Mouse (Mus musculus): ENCODE measurements around the gene Asb1. TPM values are rescaled to one million over a fixed set of nuclear protein-coding genes. Genes with fewer than 3 reads are reported as not detected.

Gene Asb1
- polyA plus RNA-seq, 1 experiment from 2014 or later = 5.8 TPM

- no peaks in the 10 kb centered on the region for H3K27me3 ChIP-seq (ENCODE audit: control insufficient read depth, insufficient read depth, low read depth, low read length)
- 66% methylated on average over 17 of the region's 17 CpGs for WGBS
These were observed 44.9 kb downstream of the Asb1 start for GRCm38 (mm10) chr1:91584969-91585835.

DNA sequence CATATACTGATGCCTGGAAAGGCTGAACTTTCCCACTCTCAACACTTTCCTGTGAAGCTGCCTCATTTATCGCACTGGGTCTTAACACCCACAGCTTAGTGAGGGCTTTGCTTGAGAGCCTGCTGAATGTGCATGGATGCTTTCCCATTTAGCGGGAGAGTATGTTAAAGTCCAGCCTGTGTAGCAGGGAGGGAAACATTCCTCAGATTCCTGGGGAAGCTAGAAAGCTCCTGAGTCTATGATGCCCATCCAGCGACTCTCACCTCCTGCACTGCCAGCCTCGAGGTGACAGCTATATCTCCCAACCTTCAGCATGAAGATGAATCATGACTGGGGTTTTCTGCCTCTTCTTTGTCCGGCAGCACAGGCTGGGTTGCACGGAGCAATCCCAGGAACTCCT lies 49.4 kb downstream of the Asb1 start:
- ATAC-seq (ENCODE audit: low read depth) = no peak
- H3K4me1 ChIP-seq (replicated peaks; ENCODE audit: control insufficient read depth, insufficient read depth, low read length) = no peaks in the 10 kb centered on the region
- 40% methylated on average over 6 of the region's 6 CpGs for WGBS

More at GRCm38 (mm10) chr1:91584969-91585835, 44.9 kb downstream of the Asb1 start:
- Histone ChIP-seq H3K27ac (ENCODE audit: low read length) (no peak overlapping the region), H3K4me1 (replicated peaks; ENCODE audit: control insufficient read depth, insufficient read depth, low read length) (no peaks in the 10 kb centered on the region), H3K9ac (ENCODE audit: low read length) (no peak overlapping the region), H3K36me3 (ENCODE audit: control insufficient read depth, insufficient read depth, low read length) (no peaks in the 10 kb centered on the region), H3K9me3 (ENCODE audit: control insufficient read depth, low read length) (no peaks in the 10 kb centered on the region), H3K4me2 (ENCODE audit: low read depth, low read length) (no peak overlapping the region), H3K4me3 (ENCODE audit: low read length) (no peak overlapping the region)
- no peak for ATAC-seq (ENCODE audit: low read depth)

GRCm38 (mm10) chr1:91595521-91596020 lies 55.2 kb downstream of the Asb1 start:
- 88% methylated on average over 9 of the region's 9 CpGs for WGBS
- no peak for ATAC-seq (ENCODE audit: low read depth)
- no peaks in the 10 kb centered on the region for H3K9me3 ChIP-seq (ENCODE audit: control insufficient read depth, low read length)
- H3K36me3 ChIP-seq (ENCODE audit: control insufficient read depth, insufficient read depth, low read length) = no peaks in the 10 kb centered on the region
- H3K4me1 ChIP-seq (replicated peaks; ENCODE audit: control insufficient read depth, insufficient read depth, low read length) = no peaks in the 10 kb centered on the region
- no peak overlapping the region for H3K27ac ChIP-seq (ENCODE audit: low read length)
- H3K4me3 ChIP-seq (ENCODE audit: low read length) = no peak overlapping the region
- no peaks in the 10 kb centered on the region for H3K27me3 ChIP-seq (ENCODE audit: control insufficient read depth, insufficient read depth, low read depth, low read length)
- H3K9ac ChIP-seq (ENCODE audit: low read length) = no peak overlapping the region
- no peak overlapping the region for H3K4me2 ChIP-seq (ENCODE audit: low read depth, low read length)

More for the DNA sequence above, 49.4 kb downstream of the Asb1 start:
- Histone ChIP-seq H3K4me3 (ENCODE audit: low read length) (no peak overlapping the region), H3K27ac (ENCODE audit: low read length) (no peak overlapping the region), H3K9ac (ENCODE audit: low read length) (no peak overlapping the region), H3K36me3 (ENCODE audit: control insufficient read depth, insufficient read depth, low read length) (no peaks in the 10 kb centered on the region), H3K4me2 (ENCODE audit: low read depth, low read length) (no peak overlapping the region), H3K9me3 (ENCODE audit: control insufficient read depth, low read length) (no peaks in the 10 kb centered on the region), H3K27me3 (ENCODE audit: control insufficient read depth, insufficient read depth, low read depth, low read length) (no peaks in the 10 kb centered on the region)

GRCm38 (mm10) chr1:91597611-91598010 lies 57.3 kb downstream of the Asb1 start:
- no peaks in the 10 kb centered on the region for H3K36me3 ChIP-seq (ENCODE audit: control insufficient read depth, insufficient read depth, low read length)
- no peak overlapping the region for H3K4me3 ChIP-seq (ENCODE audit: low read length)
- no peaks in the 10 kb centered on the region for H3K9me3 ChIP-seq (ENCODE audit: control insufficient read depth, low read length)
- H3K4me2 ChIP-seq (ENCODE audit: low read depth, low read length) = no peak overlapping the region
- 0 out of 2 replicates have a peak, but pooled peaks cover 3% of the 10 kb centered on the region for H3K4me1 ChIP-seq (replicated peaks; ENCODE audit: control insufficient read depth, insufficient read depth, low read length)
- H3K9ac ChIP-seq (ENCODE audit: low read length) = no peak overlapping the region
- H3K27ac ChIP-seq (ENCODE audit: low read length) = no peak overlapping the region
- ATAC-seq (ENCODE audit: low read depth) = no peak
- H3K27me3 ChIP-seq (ENCODE audit: control insufficient read depth, insufficient read depth, low read depth, low read length) = no peaks in the 10 kb centered on the region
- 81% methylated on average over 5 of the region's 5 CpGs for WGBS

DNA sequence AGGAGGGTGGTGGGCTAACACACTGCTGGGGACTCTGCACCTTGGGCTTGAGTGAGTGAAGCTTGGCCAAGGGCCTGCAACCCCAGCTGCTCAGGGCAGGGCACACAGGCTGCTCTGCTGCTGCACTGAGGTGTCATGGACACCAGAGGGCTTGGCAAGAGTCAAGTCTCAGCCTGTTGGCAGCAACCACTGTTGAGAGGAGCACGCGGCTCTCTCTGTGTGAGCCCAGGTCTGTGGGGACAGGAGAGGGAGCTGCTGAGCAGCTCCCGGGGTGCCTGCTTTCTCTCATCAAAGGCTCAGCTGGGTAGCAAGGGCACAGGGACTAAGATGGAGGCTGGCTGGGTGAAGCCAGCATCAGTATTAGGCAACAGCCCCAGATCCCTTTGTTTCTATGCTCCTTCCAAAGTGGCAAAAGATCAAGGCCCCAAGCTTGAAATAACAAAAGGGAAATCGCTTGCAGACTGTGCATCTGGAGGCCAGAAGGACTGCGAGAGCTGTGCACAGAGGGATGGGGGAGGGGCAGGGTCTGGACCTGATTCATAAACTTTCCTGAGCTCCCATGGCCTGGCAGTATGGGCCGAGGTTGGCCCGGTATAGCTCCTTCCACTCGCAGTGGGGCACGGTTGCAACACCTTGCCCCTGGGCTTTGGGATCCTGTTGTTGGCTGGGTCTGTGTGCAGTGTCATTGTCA lies 60.5 kb downstream of the Asb1 start:
- H3K4me3 ChIP-seq (ENCODE audit: low read length) = no peak overlapping the region
- peak; percentile 87 for ATAC-seq (ENCODE audit: low read depth)
- WGBS = 36% methylated on average over 9 of the region's 9 CpGs
- H3K4me1 ChIP-seq (replicated peaks; ENCODE audit: control insufficient read depth, insufficient read depth, low read length) = 0 out of 2 replicates have a peak, but pooled peaks cover 3% of the 10 kb centered on the region
- H3K27me3 ChIP-seq (ENCODE audit: control insufficient read depth, insufficient read depth, low read depth, low read length) = no peaks in the 10 kb centered on the region
- H3K36me3 ChIP-seq (ENCODE audit: control insufficient read depth, insufficient read depth, low read length) = no peaks in the 10 kb centered on the region
- H3K9me3 ChIP-seq (ENCODE audit: control insufficient read depth, low read length) = no peaks in the 10 kb centered on the region
- no peak overlapping the region for H3K4me2 ChIP-seq (ENCODE audit: low read depth, low read length)
- H3K27ac ChIP-seq (ENCODE audit: low read length) = no peak overlapping the region
- H3K9ac ChIP-seq (ENCODE audit: low read length) = no peak overlapping the region

DNA sequence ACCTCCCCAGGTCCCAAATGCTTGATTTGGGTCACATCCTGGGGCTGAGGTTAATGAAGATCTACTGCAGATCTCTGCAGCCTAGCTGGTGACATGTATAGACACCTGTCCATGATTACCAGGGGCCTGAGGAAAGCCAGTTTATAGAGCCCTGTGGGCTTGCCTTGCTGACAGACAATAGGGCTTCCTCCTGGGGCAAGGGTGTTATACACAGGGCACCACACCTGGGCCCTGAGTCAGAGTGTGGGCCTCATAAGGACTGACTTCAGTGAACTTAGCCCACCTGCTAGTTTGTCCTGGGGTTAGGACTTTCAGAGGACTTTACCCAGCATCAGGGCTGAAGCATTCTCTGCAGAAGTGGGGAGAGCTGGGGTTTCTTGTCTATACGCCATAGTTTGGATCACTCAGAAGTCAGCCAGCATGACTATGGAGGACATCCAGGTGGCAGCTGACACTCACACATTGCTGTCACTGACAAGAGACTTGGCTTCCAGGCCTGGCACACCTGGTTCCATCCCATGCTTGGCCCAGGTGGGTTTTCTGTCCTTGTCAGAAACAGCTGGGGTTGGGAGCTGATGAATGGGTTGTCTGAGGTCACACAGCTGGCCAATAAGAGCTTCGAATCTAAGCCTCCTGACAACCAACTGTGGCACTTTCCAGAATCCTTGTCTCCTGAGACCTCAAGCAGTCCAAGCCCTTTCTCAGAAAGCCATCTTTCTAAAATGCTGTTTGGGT lies 61.2 kb downstream of the Asb1 start:
- Histone ChIP-seq H3K27me3 (ENCODE audit: control insufficient read depth, insufficient read depth, low read depth, low read length) (no peaks in the 10 kb centered on the region), H3K9me3 (ENCODE audit: control insufficient read depth, low read length) (no peaks in the 10 kb centered on the region), H3K36me3 (ENCODE audit: control insufficient read depth, insufficient read depth, low read length) (no peaks in the 10 kb centered on the region), H3K4me3 (ENCODE audit: low read length) (no peak overlapping the region), H3K4me2 (ENCODE audit: low read depth, low read length) (no peak overlapping the region), H3K27ac (ENCODE audit: low read length) (no peak overlapping the region), H3K9ac (ENCODE audit: low read length) (no peak overlapping the region), H3K4me1 (replicated peaks; ENCODE audit: control insufficient read depth, insufficient read depth, low read length) (0 out of 2 replicates have a peak, but pooled peaks cover 3% of the 10 kb centered on the region)
- ATAC-seq (ENCODE audit: low read depth) = no peak
- 63% methylated on average over 2 of the region's 2 CpGs for WGBS

DNA sequence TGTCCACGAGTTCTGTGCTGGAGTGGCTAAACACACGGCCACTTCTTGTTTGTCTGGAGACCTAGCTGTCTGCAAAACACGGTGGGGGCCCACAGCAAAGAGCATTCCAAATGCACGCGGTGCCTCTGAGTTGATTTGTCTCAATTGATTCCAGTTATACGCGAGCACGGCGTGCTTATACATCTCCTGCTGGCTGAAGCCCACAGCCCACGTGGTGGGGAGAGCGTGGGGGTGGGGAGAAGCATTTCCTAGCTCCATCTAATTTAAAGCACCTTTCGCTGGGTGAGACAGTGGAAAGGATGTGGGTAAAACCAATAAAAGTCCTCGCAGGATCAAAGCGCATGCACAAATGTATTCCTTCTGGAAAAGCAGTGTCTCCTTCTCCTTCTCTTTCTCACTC lies 65.3 kb downstream of the Asb1 start:
- Histone ChIP-seq H3K27me3 (ENCODE audit: control insufficient read depth, insufficient read depth, low read depth, low read length) (no peaks in the 10 kb centered on the region), H3K4me1 (replicated peaks; ENCODE audit: control insufficient read depth, insufficient read depth, low read length) (peaks cover 3% of the 10 kb centered on the region; the same call in 1 of the 2 replicates), H3K27ac (ENCODE audit: low read length) (no peak overlapping the region), H3K9me3 (ENCODE audit: control insufficient read depth, low read length) (no peaks in the 10 kb centered on the region), H3K4me3 (ENCODE audit: low read length) (no peak overlapping the region), H3K4me2 (ENCODE audit: low read depth, low read length) (no peak overlapping the region), H3K9ac (ENCODE audit: low read length) (no peak overlapping the region), H3K36me3 (ENCODE audit: control insufficient read depth, insufficient read depth, low read length) (no peaks in the 10 kb centered on the region)
- ATAC-seq (ENCODE audit: low read depth) = no peak
- 61% methylated on average over 14 of the region's 14 CpGs for WGBS

DNA sequence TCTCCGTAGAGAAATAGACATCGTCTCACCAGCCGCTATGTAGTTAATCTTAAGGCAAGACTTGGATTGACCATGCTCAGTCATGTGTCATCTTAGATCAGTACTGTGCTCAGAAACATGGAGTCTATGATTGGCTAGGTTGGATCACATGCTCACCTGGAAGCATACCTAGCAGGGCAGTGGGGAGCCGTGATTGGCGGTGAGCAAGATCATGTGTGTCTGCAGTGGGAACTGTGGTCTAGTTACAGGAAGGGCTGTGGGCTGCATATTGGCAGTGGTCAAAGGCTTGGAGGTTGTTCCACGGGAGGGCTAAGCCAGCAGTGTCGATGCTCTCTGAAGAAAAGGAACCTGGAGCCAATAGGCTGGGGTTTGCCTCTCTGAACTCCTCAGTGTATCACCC lies 66.4 kb downstream of the Asb1 start:
- H3K4me1 ChIP-seq (replicated peaks; ENCODE audit: control insufficient read depth, insufficient read depth, low read length) = peaks cover 8% of the 10 kb centered on the region
- no peaks in the 10 kb centered on the region for H3K9me3 ChIP-seq (ENCODE audit: control insufficient read depth, low read length)
- H3K27me3 ChIP-seq (ENCODE audit: control insufficient read depth, insufficient read depth, low read depth, low read length) = no peaks in the 10 kb centered on the region
- H3K4me3 ChIP-seq (ENCODE audit: low read length) = no peak overlapping the region
- H3K4me2 ChIP-seq (ENCODE audit: low read depth, low read length) = no peak overlapping the region
- no peak for ATAC-seq (ENCODE audit: low read depth)
- no peak overlapping the region for H3K27ac ChIP-seq (ENCODE audit: low read length)
- WGBS = 90% methylated on average over 7 of the region's 7 CpGs
- no peak overlapping the region for H3K9ac ChIP-seq (ENCODE audit: low read length)
- H3K36me3 ChIP-seq (ENCODE audit: control insufficient read depth, insufficient read depth, low read length) = no peaks in the 10 kb centered on the region

GRCm38 (mm10) chr1:91607141-91607540 lies 66.8 kb downstream of the Asb1 start:
- Histone ChIP-seq H3K36me3 (ENCODE audit: control insufficient read depth, insufficient read depth, low read length) (no peaks in the 10 kb centered on the region), H3K27me3 (ENCODE audit: control insufficient read depth, insufficient read depth, low read depth, low read length) (no peaks in the 10 kb centered on the region), H3K4me3 (ENCODE audit: low read length) (no peak overlapping the region), H3K9ac (ENCODE audit: low read length) (no peak overlapping the region), H3K9me3 (ENCODE audit: control insufficient read depth, low read length) (no peaks in the 10 kb centered on the region), H3K27ac (ENCODE audit: low read length) (no peak overlapping the region), H3K4me2 (ENCODE audit: low read depth, low read length) (no peak overlapping the region), H3K4me1 (replicated peaks; ENCODE audit: control insufficient read depth, insufficient read depth, low read length) (peaks cover 12% of the 10 kb centered on the region)
- ATAC-seq (ENCODE audit: low read depth) = no peak
- 79% methylated on average over 6 of the region's 6 CpGs for WGBS
